Mouse (Mus musculus) G1E (cell line): ENCODE data around the gene Zbtb12. TPM values are rescaled to one million over a fixed set of nuclear protein-coding genes. Genes with fewer than 3 reads are reported as not detected.

Experiments used
- ATAC-seq: 2 replicates; pipeline ENCODE4 v1.8.0; 2016; ENCODE audit warnings: mild to moderate bottlenecking; ENCODE audit not compliant: insufficient number of reproducible peaks, poor library complexity, low FRiP score, severe bottlenecking; ENCODE audit errors: extremely low read depth
- DNase-seq: peaks from one replicate; pipeline ENCODE4 v3.0.0; 2012; ENCODE audit warnings: low spot score
- H3K27me3 ChIP-seq: 2 replicates; pipeline ENCODE4 v1.6.1; 2012; ENCODE audit warnings: mild to moderate bottlenecking, low read length, inconsistent platforms; ENCODE audit not compliant: insufficient read depth
- H3K36me3 ChIP-seq: replicated peaks from 2 replicates; pipeline ENCODE3; 2012; ENCODE audit warnings: mild to moderate bottlenecking, inconsistent platforms
- H3K4me1 ChIP-seq: 2 replicates; pipeline ENCODE4 v1.6.1; 2012; ENCODE audit warnings: low read depth, low read length, inconsistent platforms, mixed read lengths; ENCODE audit not compliant: insufficient read depth
- H3K4me3 ChIP-seq: 2 replicates; pipeline ENCODE4 v1.5.1; 2012; ENCODE audit warnings: low read depth, mild to moderate bottlenecking, inconsistent platforms, low read length, moderate library complexity, mixed read lengths
- H3K9me3 ChIP-seq: replicated peaks from 2 replicates; pipeline ENCODE4 v1.6.1; 2012; ENCODE audit warnings: inconsistent platforms
- CTCF ChIP-seq: IDR thresholded peaks from 2 replicates; pipeline ENCODE4 v1.5.1; 2012; ENCODE audit warnings: low read depth, low read length, inconsistent platforms, mixed read lengths
- GATA1 ChIP-seq: IDR thresholded peaks from 2 replicates; pipeline ENCODE4 v1.6.1; 2012; ENCODE audit warnings: borderline replicate concordance, low read length, inconsistent platforms, mixed read lengths
- GATA2 ChIP-seq: IDR thresholded peaks from 2 replicates; pipeline ENCODE4 v1.6.1; 2012; ENCODE audit warnings: low read depth, low read length, inconsistent platforms, borderline replicate concordance
- POLR2AphosphoS5 ChIP-seq: IDR thresholded peaks from 2 replicates; pipeline ENCODE4 v1.6.1; 2012; ENCODE audit warnings: low read depth, low read length, inconsistent platforms; ENCODE audit not compliant: insufficient replicate concordance
- TAL1 ChIP-seq: conservative IDR thresholded peaks from 2 replicates; pipeline ENCODE4 v1.6.1; 2012; ENCODE audit warnings: low read depth, low read length, inconsistent platforms, mixed read lengths
- polyA plus RNA-seq: library from polyadenylated mRNA; stranded (reverse); fragments of >175 nt; gene quantifications from 2 replicates; pipeline ENCODE4 v1.2.3, GENCODE M21; 2012
- total RNA-seq, 2 experiments: library from RNA; stranded (forward) in 1 of 2; stranded (reverse) in 1 of 2; fragments of 200-1000 nt in 1 of 2; fragments of >200 nt in 1 of 2; fragmentation: Nextera tagmentation in 1 of 2; gene quantifications; 2 replicates each; pipeline ENCODE4 v1.2.3; 2014 to 2017

Gene Zbtb12
- total and polyA plus RNA-seq, 3 experiments = 4.4 to 20.4 (median 6.1) TPM

DNA sequence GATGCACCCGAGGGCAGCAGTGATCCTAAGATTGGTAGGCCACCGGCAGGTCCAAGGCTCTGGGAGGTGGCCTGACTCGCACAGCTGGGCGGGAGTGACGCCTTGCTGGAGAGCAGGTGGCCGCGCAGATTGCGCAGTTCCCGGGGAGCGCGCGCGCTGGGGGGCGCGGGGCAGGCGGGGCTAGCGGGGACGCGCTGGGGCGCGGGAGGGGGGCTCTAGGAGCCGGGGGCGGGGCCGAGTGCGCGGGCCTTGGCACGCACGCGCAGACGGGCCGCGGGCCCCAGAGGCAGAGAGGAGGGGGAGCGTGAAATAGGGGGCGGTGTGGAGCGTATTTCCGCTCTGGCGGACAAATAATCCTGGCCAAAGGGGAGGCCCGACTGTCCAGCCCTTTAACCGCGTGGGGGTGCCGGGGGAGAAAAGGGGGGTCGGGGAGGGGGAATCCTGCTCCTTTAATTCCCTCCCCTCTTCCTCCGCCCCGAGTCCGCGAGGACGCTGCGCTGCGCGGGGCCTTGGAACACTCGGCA is 14.9 kb downstream of the Zbtb12 start:
- no peak for TF ChIP-seq POLR2AphosphoS5
- TF ChIP-seq GATA2 = no peak
- TF ChIP-seq CTCF = no peak
- TF ChIP-seq TAL1 = no peak; the same call in 1 of the 2 replicates
- peaks cover 17% of the 10 kb centered on the region for H3K36me3 ChIP-seq

DNA sequence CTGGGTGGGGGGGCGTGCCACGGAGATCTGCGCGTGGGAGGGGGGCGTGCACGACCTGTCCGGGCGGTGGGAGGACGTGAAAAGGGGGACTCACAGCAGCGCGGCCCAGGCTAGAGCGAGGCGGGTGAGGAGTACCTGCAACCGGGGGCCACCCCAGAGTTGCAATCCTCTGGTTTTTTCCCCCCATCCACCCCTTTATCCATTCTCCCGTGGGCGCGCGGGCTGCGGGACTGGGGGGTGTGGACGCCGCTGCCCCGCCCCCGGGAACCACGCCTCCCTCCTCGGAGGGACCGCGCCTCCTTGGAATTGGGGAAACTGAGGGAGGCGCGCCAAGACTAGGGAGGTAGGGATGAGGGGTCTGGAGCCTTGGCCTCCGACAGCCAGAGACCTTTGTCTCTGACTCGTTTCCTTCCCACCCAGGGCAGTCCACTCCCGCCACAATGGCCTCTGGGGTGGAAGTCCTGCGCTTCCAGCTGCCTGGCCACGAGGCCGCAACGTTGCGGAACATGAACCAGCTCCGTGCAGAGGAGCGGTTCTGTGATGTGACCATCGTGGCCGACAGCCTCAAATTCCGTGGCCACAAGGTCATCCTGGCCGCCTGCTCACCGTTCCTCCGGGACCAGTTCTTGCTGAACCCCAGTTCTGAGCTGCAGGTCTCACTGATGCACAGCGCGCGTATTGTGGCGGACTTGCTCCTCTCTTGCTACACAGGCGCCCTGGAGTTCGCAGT is 15.7 kb downstream of the Zbtb12 start:
- Histone ChIP-seq H3K4me3 (peak overlapping the region; percentile 81), H3K9me3 (no peaks in the 10 kb centered on the region; the same call in 1 of the 2 replicates), H3K27me3 (no peaks in the 10 kb centered on the region), H3K36me3 (peaks cover 20% of the 10 kb centered on the region), H3K4me1 (peaks cover 57% of the 10 kb centered on the region)
- DNase-seq (no peak), ATAC-seq (no peak)
- no peak for TF ChIP-seq POLR2AphosphoS5
- no peak for TF ChIP-seq CTCF
- TF ChIP-seq GATA1 = no peak
- no peak for TF ChIP-seq GATA2
- TF ChIP-seq TAL1 = no peak

More for the DNA sequence above, 14.9 kb downstream of the Zbtb12 start:
- no peaks in the 10 kb centered on the region for H3K27me3 ChIP-seq
- peaks cover 54% of the 10 kb centered on the region for H3K4me1 ChIP-seq
- H3K4me3 ChIP-seq = peak overlapping the region; percentile 81
- ATAC-seq (peak; percentile 59), DNase-seq (peak; percentile 90)
- no peaks in the 10 kb centered on the region; the same call in 1 of the 2 replicates for H3K9me3 ChIP-seq

DNA sequence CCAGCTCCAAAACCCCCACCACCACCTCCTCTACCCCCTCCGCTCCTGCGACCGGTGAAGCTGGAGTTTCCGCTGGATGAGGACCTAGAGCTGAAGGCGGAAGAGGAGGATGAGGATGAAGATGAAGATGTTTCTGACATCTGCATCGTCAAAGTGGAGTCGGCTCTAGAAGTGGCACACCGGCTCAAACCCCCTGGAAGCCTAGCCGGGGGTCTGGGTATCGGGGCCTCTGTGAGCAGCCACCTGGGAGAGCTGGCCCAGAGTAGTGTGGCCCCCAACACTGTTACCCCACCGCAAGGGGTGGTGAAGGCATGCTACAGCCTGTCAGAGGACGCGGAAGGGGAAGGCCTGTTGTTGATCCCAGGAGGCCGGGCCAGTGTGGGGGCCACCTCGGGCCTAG is 16.4 kb downstream of the Zbtb12 start:
- Histone ChIP-seq H3K9me3 (no peaks in the 10 kb centered on the region; the same call in 1 of the 2 replicates), H3K4me1 (peaks cover 56% of the 10 kb centered on the region), H3K36me3 (peaks cover 20% of the 10 kb centered on the region), H3K27me3 (no peaks in the 10 kb centered on the region), H3K4me3 (peak overlapping the region; percentile 81; the same call in 1 of the 2 replicates)
- TF ChIP-seq GATA2 (no peak), POLR2AphosphoS5 (no peak), CTCF (no peak), TAL1 (no peak), GATA1 (no peak)
- DNase-seq (no peak), ATAC-seq (no peak)

DNA sequence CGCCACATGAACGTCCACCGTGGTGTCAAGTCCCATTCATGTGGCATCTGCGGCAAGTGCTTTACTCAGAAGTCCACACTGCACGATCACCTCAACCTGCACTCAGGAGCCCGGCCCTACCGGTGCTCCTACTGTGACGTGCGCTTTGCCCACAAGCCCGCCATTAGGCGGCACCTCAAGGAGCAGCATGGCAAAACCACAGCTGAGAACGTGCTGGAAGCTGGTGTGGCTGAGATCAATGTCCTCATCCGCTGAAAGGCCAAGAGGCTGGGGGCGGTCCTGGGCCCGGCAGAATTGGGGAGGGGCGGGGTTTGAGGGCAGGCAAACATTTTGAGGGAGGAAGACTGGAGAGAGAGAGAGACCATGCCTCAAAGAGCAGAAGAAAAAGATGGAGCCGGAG is 17.1 kb downstream of the Zbtb12 start:
- TF ChIP-seq GATA2 (no peak), POLR2AphosphoS5 (no peak), CTCF (no peak), TAL1 (no peak), GATA1 (no peak)
- no peak for DNase-seq
- H3K27me3 ChIP-seq = no peaks in the 10 kb centered on the region
- no peak for ATAC-seq
- peaks cover 24% of the 10 kb centered on the region for H3K36me3 ChIP-seq
- peak overlapping the region; percentile 43; the same call in 1 of the 2 replicates for H3K4me3 ChIP-seq
- no peaks in the 10 kb centered on the region; the same call in 1 of the 2 replicates for H3K9me3 ChIP-seq
- peaks cover 55% of the 10 kb centered on the region for H3K4me1 ChIP-seq

DNA sequence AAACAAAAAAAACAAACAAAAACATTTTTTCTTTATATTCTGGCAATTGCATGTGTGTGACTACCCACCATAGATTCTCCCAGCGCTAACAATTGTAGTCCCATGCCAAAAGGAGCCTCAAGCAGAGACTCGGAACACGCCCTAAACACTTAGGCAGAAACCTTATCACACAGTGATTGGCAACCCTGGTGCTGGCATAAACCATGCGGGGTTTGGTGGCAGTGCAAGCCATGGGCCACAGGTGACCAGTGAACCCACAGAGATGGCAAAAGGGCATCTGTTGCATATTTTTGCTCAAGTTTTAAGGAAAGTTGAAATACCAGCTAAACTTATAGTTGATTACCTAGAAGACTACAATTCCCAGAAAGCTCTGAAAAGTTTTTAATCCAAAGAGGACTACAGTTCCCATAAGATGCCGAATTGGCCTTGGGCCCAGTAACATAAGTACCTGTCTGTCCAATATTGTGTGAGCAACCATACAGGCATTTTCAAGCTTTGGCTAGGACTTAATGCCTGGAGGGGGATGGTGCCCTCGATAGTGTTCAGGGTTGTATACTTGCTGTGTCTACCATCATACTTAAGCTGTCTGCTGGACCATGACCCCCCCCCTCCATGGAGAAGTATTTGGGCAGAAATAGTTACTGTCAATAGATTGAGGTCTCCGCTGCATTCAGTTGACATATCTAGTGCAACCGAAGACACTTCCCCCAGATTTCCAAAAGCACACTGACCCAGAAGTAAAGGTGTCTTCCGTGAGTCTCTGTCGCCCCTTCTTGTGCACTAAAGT is 18.3 kb downstream of the Zbtb12 start:
- Histone ChIP-seq H3K36me3 (peaks cover 34% of the 10 kb centered on the region), H3K4me1 (peaks cover 55% of the 10 kb centered on the region), H3K9me3 (no peaks in the 10 kb centered on the region; the same call in 1 of the 2 replicates), H3K4me3 (peak overlapping the region; percentile 91), H3K27me3 (no peaks in the 10 kb centered on the region)
- ATAC-seq (no peak), DNase-seq (no peak)
- no peak for TF ChIP-seq TAL1
- no peak for TF ChIP-seq GATA2
- TF ChIP-seq CTCF = no peak
- no peak for TF ChIP-seq GATA1
- 0 out of 2 replicates have a peak, but pooled peaks have one; percentile 2 for TF ChIP-seq POLR2AphosphoS5

DNA sequence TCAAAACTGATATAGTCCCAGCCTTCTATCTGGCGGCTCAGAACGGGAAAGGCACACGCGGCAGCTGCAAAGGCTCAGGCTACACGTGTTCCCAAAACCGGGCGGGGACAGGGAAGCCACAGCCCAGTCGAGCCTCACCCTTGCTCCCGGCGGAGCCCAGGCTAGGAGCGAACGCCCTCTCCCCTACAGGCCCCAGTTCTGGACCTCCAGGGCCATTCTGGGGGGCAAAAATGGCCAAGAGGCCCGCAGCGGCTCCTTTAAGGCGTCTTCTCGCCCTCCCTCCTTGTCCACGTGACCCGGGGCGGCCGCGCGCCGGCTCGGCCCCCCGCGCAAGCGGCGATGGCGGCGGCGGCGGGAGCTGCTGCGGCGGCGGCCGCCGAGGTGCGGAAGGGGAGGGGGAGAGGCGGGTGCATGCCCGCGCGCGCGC is 18.9 kb downstream of the Zbtb12 start, which contains the start of the genes C2 and Ehmt2:
Gene C2, minus strand, starts transcription at position 106 of the 427 bp plus-strand sequence.
Gene Ehmt2, plus strand, starts transcription at position 310 of the 427 bp plus-strand sequence.
- no peak; the same call in 1 of the 2 replicates for ATAC-seq

More for the DNA sequence above, 18.9 kb downstream of the Zbtb12 start, which contains the start of the genes C2 and Ehmt2:
- Histone ChIP-seq H3K4me3 (peak within 1 kb of the TSS; percentile 91), H3K4me1 (peaks cover 57% of the 10 kb centered on the region), H3K36me3 (peaks cover 40% of the 10 kb centered on the region), H3K27me3 (no peaks in the 10 kb centered on the region), H3K9me3 (no peaks in the 10 kb centered on the region; the same call in 1 of the 2 replicates)
- TF ChIP-seq GATA1 (no peak), GATA2 (no peak), TAL1 (no peak), CTCF (no peak), POLR2AphosphoS5 (no peak)
- peak; percentile 76 for DNase-seq
